Mouse (Mus musculus): ENCODE measurements around the gene Ctsw. TPM values are rescaled to one million over a fixed set of nuclear protein-coding genes. Genes with fewer than 3 reads are reported as not detected.

The Ctsw gene
- total and polyA plus RNA-seq, 2 experiments from 2014 or later, result 0.33 to 1.9 TPM

DNA sequence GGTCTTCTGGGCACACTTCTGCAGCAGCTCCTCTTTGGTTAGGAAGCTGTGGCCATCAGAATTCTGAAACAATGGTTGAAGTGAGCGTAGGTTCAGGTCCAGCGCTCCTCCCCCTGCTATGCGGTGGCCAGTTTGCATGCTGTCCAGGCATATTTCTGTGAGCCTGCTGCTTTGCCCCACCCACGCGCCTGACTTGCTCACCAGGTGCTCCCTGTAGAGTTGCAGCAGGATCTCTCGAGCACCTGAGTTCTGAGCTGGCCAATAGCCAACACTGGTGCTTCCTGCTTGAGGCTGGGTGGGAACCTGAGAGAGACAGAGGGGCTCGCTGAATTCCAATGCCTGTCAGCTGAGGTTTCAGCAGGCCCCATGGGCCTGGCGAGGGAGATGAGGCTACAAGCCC, 18.0 kb upstream of the Ctsw start:
- H3K4me1 ChIP-seq (ENCODE audit: insufficient read depth, low read length), result peaks cover 3% of the 10 kb centered on the region; the same call in 1 of the 2 replicates
- ATAC-seq (ENCODE audit: low FRiP score), result no peak
- no peak overlapping the region for H3K4me2 ChIP-seq (ENCODE audit: low read depth, low read length, poor library complexity, severe bottlenecking)

GRCm38 (mm10) chr19:5485821-5486220, 17.5 kb upstream of the Ctsw start:
- Histone ChIP-seq H3K9ac (replicated peaks; ENCODE audit: low read length, poor library complexity, severe bottlenecking) (no peak overlapping the region), H3K9me3 (ENCODE audit: low read length) (no peaks in the 10 kb centered on the region), H3K4me3 (ENCODE audit: low read depth, low read length) (no peak overlapping the region), H3K4me1 (ENCODE audit: insufficient read depth, low read length) (peaks cover 3% of the 10 kb centered on the region; the same call in 1 of the 2 replicates), H3K4me2 (ENCODE audit: low read depth, low read length, poor library complexity, severe bottlenecking) (no peak overlapping the region), H3K27me3 (ENCODE audit: insufficient read depth, low read length) (no peaks in the 10 kb centered on the region), H3K36me3 (ENCODE audit: insufficient read depth, low read length) (peaks cover 43% of the 10 kb centered on the region), H3K27ac (ENCODE audit: low read depth, low read length) (no peak overlapping the region)
- ATAC-seq (ENCODE audit: low FRiP score) (no peak), DNase-seq (ENCODE audit: low spot score) (no peak)
- no peak for TF ChIP-seq CTCF (IDR thresholded peaks at IDR 0.05)
- 94% methylated on average over 7 of the region's 7 CpGs for WGBS

More for the DNA sequence above, 18.0 kb upstream of the Ctsw start:
- WGBS, result 89% methylated on average over 8 of the region's 8 CpGs
- no peak overlapping the region for H3K27ac ChIP-seq (ENCODE audit: low read depth, low read length)
- no peak overlapping the region for H3K4me3 ChIP-seq (ENCODE audit: low read depth, low read length)
- DNase-seq (ENCODE audit: low spot score), result no peak
- no peak overlapping the region for H3K9ac ChIP-seq (replicated peaks; ENCODE audit: low read length, poor library complexity, severe bottlenecking)
- H3K9me3 ChIP-seq (ENCODE audit: low read length), result no peaks in the 10 kb centered on the region
- H3K36me3 ChIP-seq (ENCODE audit: insufficient read depth, low read length), result peaks cover 38% of the 10 kb centered on the region
- no peaks in the 10 kb centered on the region for H3K27me3 ChIP-seq (ENCODE audit: insufficient read depth, low read length)
- no peak for TF ChIP-seq CTCF (IDR thresholded peaks at IDR 0.05)

- peaks cover 47% of the 10 kb centered on the region for H3K36me3 ChIP-seq (ENCODE audit: insufficient read depth, low read length)
- DNase-seq (ENCODE audit: low spot score) (no peak), ATAC-seq (ENCODE audit: low FRiP score) (no peak)
- peaks cover 3% of the 10 kb centered on the region; the same call in 1 of the 2 replicates for H3K4me1 ChIP-seq (ENCODE audit: insufficient read depth, low read length)
- H3K9me3 ChIP-seq (ENCODE audit: low read length), result no peaks in the 10 kb centered on the region
- H3K4me3 ChIP-seq (ENCODE audit: low read depth, low read length), result no peak overlapping the region
- 92% methylated on average over 8 of the region's 8 CpGs for WGBS
- H3K9ac ChIP-seq (replicated peaks; ENCODE audit: low read length, poor library complexity, severe bottlenecking), result no peak overlapping the region
- no peak overlapping the region for H3K4me2 ChIP-seq (ENCODE audit: low read depth, low read length, poor library complexity, severe bottlenecking)
- no peak overlapping the region for H3K27ac ChIP-seq (ENCODE audit: low read depth, low read length)
- H3K27me3 ChIP-seq (ENCODE audit: insufficient read depth, low read length), result no peaks in the 10 kb centered on the region
- no peak for TF ChIP-seq CTCF (IDR thresholded peaks at IDR 0.05)
These were observed 17.1 kb upstream of the Ctsw start for GRCm38 (mm10) chr19:5485371-5485770.

GRCm38 (mm10) chr19:5484496-5484895, 16.2 kb upstream of the Ctsw start:
- WGBS, result 90% methylated on average over 5 of the region's 5 CpGs
- no peaks in the 10 kb centered on the region for H3K27me3 ChIP-seq (ENCODE audit: insufficient read depth, low read length)
- TF ChIP-seq CTCF (IDR thresholded peaks at IDR 0.05), result no peak
- H3K4me2 ChIP-seq (ENCODE audit: low read depth, low read length, poor library complexity, severe bottlenecking), result no peak overlapping the region
- peaks cover 3% of the 10 kb centered on the region; the same call in 1 of the 2 replicates for H3K4me1 ChIP-seq (ENCODE audit: insufficient read depth, low read length)
- H3K36me3 ChIP-seq (ENCODE audit: insufficient read depth, low read length), result peaks cover 53% of the 10 kb centered on the region
- H3K27ac ChIP-seq (ENCODE audit: low read depth, low read length), result no peak overlapping the region
- no peak overlapping the region for H3K4me3 ChIP-seq (ENCODE audit: low read depth, low read length)
- no peak overlapping the region for H3K9ac ChIP-seq (replicated peaks; ENCODE audit: low read length, poor library complexity, severe bottlenecking)
- no peak for ATAC-seq (ENCODE audit: low FRiP score)
- H3K9me3 ChIP-seq (ENCODE audit: low read length), result no peaks in the 10 kb centered on the region
- no peak for DNase-seq (ENCODE audit: low spot score)

DNA sequence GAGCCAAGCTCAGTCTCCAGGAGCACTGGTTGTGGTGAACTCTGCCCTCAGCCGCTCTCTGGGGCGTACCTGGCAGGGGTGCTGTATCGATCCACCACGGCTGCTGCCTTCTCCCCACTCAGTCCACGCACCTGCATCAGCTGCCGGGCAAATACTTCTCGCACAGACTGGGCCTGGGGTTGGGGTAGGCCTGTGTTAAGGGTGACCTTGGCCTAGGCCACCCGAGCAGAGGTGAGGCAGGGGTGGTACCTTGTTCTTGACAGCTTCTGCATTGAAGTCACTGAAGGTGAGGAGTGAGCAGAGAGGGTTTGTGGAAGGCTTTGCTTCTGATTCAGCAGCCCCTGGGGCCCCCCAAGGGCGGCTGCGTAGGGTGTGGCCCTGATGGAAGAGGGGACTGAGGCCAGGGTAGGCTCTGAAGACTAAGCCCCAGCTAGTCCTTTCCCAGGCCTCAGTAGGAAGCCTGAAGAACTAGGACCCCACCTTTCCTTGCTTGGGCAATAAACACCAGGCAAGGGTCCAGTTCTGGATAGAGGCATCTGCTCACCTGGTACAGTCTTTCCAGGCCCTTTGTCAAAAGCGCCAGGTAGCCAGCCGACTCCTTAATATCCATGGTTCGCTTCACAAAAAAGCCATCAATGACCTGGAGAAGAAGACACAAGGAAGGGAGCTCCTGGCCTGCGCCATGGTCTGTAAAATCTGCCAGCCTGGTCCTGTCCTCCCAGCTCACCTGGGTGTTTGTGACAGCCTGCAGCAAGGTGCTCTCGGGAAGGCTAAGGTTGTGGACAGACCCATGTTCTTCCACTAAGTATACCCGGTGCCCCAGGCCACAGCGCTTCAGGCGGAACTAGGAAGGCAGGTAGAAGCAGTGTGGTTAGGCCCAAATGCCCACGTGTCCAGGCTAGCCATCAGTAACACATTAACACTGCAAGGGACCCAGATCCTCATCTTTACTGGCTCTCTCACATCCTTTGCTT, 15.4 kb upstream of the Ctsw start:
- Histone ChIP-seq H3K9me3 (ENCODE audit: low read length) (no peaks in the 10 kb centered on the region), H3K27ac (ENCODE audit: low read depth, low read length) (no peak overlapping the region), H3K36me3 (ENCODE audit: insufficient read depth, low read length) (peaks cover 57% of the 10 kb centered on the region), H3K4me1 (ENCODE audit: insufficient read depth, low read length) (peaks cover 3% of the 10 kb centered on the region; the same call in 1 of the 2 replicates), H3K4me2 (ENCODE audit: low read depth, low read length, poor library complexity, severe bottlenecking) (no peak overlapping the region), H3K4me3 (ENCODE audit: low read depth, low read length) (no peak overlapping the region), H3K9ac (replicated peaks; ENCODE audit: low read length, poor library complexity, severe bottlenecking) (no peak overlapping the region), H3K27me3 (ENCODE audit: insufficient read depth, low read length) (no peaks in the 10 kb centered on the region)
- no peak for DNase-seq (ENCODE audit: low spot score)
- WGBS, result 92% methylated on average over 19 of the region's 19 CpGs
- TF ChIP-seq CTCF (IDR thresholded peaks at IDR 0.05), result no peak
- ATAC-seq (ENCODE audit: low FRiP score), result no peak

GRCm38 (mm10) chr19:5481398-5481797, 13.1 kb upstream of the Ctsw start:
- 96% methylated on average over 10 of the region's 10 CpGs for WGBS
- Histone ChIP-seq H3K4me1 (ENCODE audit: insufficient read depth, low read length) (no peaks in the 10 kb centered on the region), H3K36me3 (ENCODE audit: insufficient read depth, low read length) (peaks cover 61% of the 10 kb centered on the region), H3K9me3 (ENCODE audit: low read length) (no peaks in the 10 kb centered on the region), H3K4me2 (ENCODE audit: low read depth, low read length, poor library complexity, severe bottlenecking) (no peak overlapping the region), H3K4me3 (ENCODE audit: low read depth, low read length) (no peak overlapping the region), H3K27ac (ENCODE audit: low read depth, low read length) (no peak overlapping the region), H3K9ac (replicated peaks; ENCODE audit: low read length, poor library complexity, severe bottlenecking) (no peak overlapping the region), H3K27me3 (ENCODE audit: insufficient read depth, low read length) (no peaks in the 10 kb centered on the region)
- TF ChIP-seq CTCF (IDR thresholded peaks at IDR 0.05), result no peak
- DNase-seq (ENCODE audit: low spot score) (no peak), ATAC-seq (ENCODE audit: low FRiP score) (no peak)
